Mouse (Mus musculus) liver, embryonic 13.5 days (tissue): ENCODE measurements around the gene Fdx1l. TPM values are rescaled to one million over a fixed set of nuclear protein-coding genes. Genes with fewer than 3 reads are reported as not detected.

Experiments used
- ATAC-seq: fragments of 200-750 bp; cut with Nextera tagmentation; 2 replicates; pipeline ENCODE4 v1.8.0; 2017; ENCODE audit warnings: low read depth, mild to moderate bottlenecking, moderate number of reproducible peaks, moderate library complexity
- DNase-seq: peaks from one replicate; pipeline ENCODE4 v3.0.0; 2022
- H3K27ac ChIP-seq: fragments of 300-500 bp; sonication (generic); 2 replicates; pipeline ENCODE4 v1.5.1; 2015; ENCODE audit warnings: moderate library complexity, mild to moderate bottlenecking, inconsistent platforms
- H3K27me3 ChIP-seq: fragments of 300-500 bp; sonication (generic); 2 replicates; pipeline ENCODE4 v1.6.1; 2015; ENCODE audit warnings: mild to moderate bottlenecking, inconsistent platforms
- H3K36me3 ChIP-seq: fragments of 300-500 bp; sonication (generic); 2 replicates; pipeline ENCODE4 v1.6.1; 2015; ENCODE audit warnings: mild to moderate bottlenecking, inconsistent platforms
- H3K4me1 ChIP-seq: fragments of 300-500 bp; sonication (generic); replicated peaks from 2 replicates; pipeline ENCODE4 v1.6.1; 2015; ENCODE audit warnings: inconsistent platforms
- H3K4me2 ChIP-seq: fragments of 300-500 bp; sonication (generic); 2 replicates; pipeline ENCODE4 v1.6.1; 2015; ENCODE audit warnings: inconsistent platforms, mild to moderate bottlenecking, moderate library complexity
- H3K4me3 ChIP-seq: fragments of 300-500 bp; sonication (generic); replicated peaks from 2 replicates; pipeline ENCODE4 v1.5.1; 2015; ENCODE audit warnings: mild to moderate bottlenecking, inconsistent platforms
- H3K9ac ChIP-seq: fragments of 300-500 bp; sonication (generic); 2 replicates; pipeline ENCODE4 v1.6.1; 2015; ENCODE audit warnings: mild to moderate bottlenecking, inconsistent platforms
- H3K9me3 ChIP-seq: fragments of 300-500 bp; sonication (generic); replicated peaks from 2 replicates; pipeline ENCODE4 v1.6.1; 2016; ENCODE audit warnings: inconsistent platforms
- WGBS: fragments of 180-500 bp; shearing (Covaris S2); methylation state at CpG from one replicate; pipeline ENCODE4 v1.1.7; 2015; ENCODE audit not compliant: insufficient replicate concordance; 5-methylcytosine and 5-hydroxymethylcytosine counted together
- polyA plus RNA-seq: library from polyadenylated mRNA; unstranded; fragments of >200 nt; fragmentation: Nextera tagmentation; extraction: Ambion mirVana; gene quantifications from 2 replicates; pipeline ENCODE4 v1.2.1, GENCODE M21; 2015

Gene Fdx1l
- polyA plus RNA-seq, 1 experiment from 2014 or later = 41.0 TPM

DNA sequence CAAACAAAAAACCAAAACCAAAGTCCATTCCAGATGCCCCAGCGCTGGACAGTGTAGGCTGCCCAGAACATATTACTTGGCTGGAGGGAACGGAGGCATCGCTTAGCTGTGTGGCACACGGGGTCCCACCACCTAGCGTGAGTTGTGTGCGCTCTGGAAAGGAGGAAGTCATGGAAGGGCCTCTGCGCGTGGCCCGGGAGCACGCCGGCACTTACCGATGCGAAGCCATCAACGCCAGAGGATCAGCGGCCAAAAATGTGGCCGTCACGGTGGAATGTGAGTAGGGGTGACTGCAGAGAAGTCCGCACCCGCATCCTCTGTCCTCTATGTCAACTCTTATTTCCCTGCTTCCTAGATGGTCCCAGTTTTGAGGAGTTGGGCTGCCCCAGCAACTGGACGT, 37.3 kb downstream of the Fdx1l start:
- ATAC-seq (no peak), DNase-seq (no peak)
- Histone ChIP-seq H3K4me3 (0 out of 2 replicates have a peak overlapping the region, but pooled peaks have one; percentile 8), H3K27me3 (peaks cover 80% of the 10 kb centered on the region), H3K4me2 (no peak overlapping the region), H3K27ac (no peak overlapping the region), H3K9ac (no peak overlapping the region), H3K36me3 (no peaks in the 10 kb centered on the region), H3K4me1 (peaks cover 86% of the 10 kb centered on the region), H3K9me3 (no peaks in the 10 kb centered on the region)
- WGBS = 9% methylated on average over 20 of the region's 20 CpGs

DNA sequence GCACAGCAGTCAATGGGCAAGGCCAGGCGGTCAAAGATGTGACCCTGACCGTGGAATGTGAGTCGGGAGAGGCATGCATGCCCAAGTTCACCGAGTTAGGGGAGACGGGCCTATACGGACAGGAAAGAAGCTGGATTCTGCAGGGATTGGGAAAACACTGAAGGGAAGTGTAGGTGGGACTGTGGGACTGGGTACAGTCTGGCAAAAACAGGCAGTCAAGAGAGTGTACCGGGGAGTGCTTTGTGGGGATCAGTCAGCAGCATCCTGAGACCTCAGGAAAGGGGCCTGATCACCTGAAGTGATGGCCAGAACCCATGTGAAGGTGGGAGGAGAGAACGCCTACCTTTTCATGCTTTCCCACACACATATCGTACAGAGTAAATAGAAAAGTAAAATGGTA, 37.8 kb downstream of the Fdx1l start:
- Histone ChIP-seq H3K4me3 (no peak overlapping the region), H3K27ac (no peak overlapping the region), H3K4me2 (no peak overlapping the region), H3K9me3 (no peaks in the 10 kb centered on the region), H3K9ac (no peak overlapping the region), H3K4me1 (peaks cover 85% of the 10 kb centered on the region), H3K36me3 (no peaks in the 10 kb centered on the region), H3K27me3 (peaks cover 80% of the 10 kb centered on the region)
- DNase-seq (no peak), ATAC-seq (no peak)
- WGBS = 32% methylated on average over 9 of the region's 9 CpGs

DNA sequence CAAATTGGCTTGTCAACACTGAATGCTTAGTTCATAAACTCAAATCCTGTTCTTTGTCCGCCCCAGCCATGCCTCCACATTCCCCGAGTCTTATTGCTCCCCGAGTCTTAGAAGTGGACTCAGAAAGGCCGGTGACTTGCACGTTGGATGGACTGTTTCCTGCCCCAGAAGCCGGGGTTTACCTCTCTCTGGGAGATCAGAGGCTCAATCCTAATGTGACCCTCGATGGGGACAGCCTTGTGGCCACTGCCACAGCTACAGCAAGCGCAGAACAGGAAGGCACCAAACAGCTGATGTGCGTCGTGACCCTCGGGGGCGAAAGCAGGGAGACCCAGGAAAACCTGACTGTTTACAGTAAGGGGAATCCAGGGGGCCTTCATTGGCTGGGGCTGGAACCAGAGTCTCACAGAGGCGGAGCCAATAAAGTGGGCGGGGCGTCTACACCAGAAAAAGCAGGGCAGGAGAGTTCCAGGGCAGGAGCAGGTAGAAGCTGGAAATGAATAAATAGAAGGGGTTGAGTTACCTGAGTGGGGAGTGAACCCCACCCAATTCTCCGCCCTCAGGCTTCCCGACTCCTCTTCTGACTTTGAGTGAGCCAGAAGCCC, 38.8 kb downstream of the Fdx1l start:
- Histone ChIP-seq H3K4me2 (no peak overlapping the region), H3K9ac (no peak overlapping the region), H3K27me3 (peaks cover 79% of the 10 kb centered on the region), H3K4me3 (no peak overlapping the region), H3K27ac (no peak overlapping the region), H3K4me1 (peaks cover 83% of the 10 kb centered on the region), H3K36me3 (no peaks in the 10 kb centered on the region), H3K9me3 (no peaks in the 10 kb centered on the region)
- no peak for ATAC-seq
- WGBS = 6% methylated on average over 17 of the region's 17 CpGs
- DNase-seq = no peak

DNA sequence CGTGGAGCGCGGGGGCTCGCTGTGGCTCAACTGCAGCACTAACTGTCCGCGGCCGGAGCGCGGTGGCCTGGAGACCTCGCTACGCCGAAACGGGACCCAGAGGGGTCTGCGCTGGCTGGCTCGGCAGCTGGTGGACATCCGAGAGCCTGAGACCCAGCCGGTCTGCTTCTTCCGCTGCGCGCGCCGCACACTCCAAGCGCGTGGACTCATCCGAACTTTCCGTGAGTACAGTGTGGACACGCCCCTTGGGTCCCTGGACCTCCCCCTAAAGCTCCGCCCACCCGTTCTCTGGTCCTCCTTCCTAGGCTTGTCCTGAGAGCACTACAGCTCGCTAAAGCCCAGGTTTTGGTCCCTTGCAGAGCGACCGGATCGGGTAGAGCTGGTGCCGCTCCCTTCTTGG, 40.3 kb downstream of the Fdx1l start:
- peaks cover 66% of the 10 kb centered on the region for H3K27me3 ChIP-seq
- ATAC-seq = peak; percentile 49
- WGBS = under 1% methylated on average over 34 of the region's 34 CpGs
- peak overlapping the region; percentile 75 for H3K4me3 ChIP-seq
- H3K4me2 ChIP-seq = peak overlapping the region; percentile 99
- H3K9ac ChIP-seq = peak overlapping the region; percentile 75
- H3K27ac ChIP-seq = no peak overlapping the region
- H3K4me1 ChIP-seq = peaks cover 83% of the 10 kb centered on the region
- peak; percentile 88 for DNase-seq
- H3K36me3 ChIP-seq = no peaks in the 10 kb centered on the region
- no peaks in the 10 kb centered on the region for H3K9me3 ChIP-seq

DNA sequence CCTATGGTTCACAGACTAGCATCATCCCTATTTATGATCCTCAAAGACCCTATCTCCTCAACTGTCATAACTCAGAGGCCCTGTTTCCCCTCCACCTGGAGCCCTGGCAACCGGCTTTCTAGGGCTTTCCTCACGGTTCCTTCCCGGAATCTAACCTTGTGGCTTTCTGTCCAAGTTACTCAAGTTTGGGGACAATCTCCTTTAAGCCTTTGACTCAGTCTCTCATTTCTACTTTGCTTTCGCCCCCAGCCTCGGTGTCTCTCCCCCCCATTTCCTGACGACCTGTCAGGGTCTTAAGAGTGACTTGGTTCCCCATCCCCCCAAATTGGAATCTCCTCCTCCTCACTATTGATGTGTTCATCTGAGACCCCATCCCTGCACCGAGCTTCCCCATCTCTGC, 40.9 kb downstream of the Fdx1l start:
- no peak overlapping the region for H3K27ac ChIP-seq
- DNase-seq = no peak
- peak overlapping the region; percentile 75 for H3K9ac ChIP-seq
- 4% methylated on average over 7 of the region's 7 CpGs for WGBS
- peaks cover 60% of the 10 kb centered on the region for H3K27me3 ChIP-seq
- peaks cover 6% of the 10 kb centered on the region; the same call in 1 of the 2 replicates for H3K36me3 ChIP-seq
- peak overlapping the region; percentile 75 for H3K4me3 ChIP-seq
- peak overlapping the region; percentile 99 for H3K4me2 ChIP-seq
- no peaks in the 10 kb centered on the region for H3K9me3 ChIP-seq
- no peak for ATAC-seq
- H3K4me1 ChIP-seq = peaks cover 86% of the 10 kb centered on the region

DNA sequence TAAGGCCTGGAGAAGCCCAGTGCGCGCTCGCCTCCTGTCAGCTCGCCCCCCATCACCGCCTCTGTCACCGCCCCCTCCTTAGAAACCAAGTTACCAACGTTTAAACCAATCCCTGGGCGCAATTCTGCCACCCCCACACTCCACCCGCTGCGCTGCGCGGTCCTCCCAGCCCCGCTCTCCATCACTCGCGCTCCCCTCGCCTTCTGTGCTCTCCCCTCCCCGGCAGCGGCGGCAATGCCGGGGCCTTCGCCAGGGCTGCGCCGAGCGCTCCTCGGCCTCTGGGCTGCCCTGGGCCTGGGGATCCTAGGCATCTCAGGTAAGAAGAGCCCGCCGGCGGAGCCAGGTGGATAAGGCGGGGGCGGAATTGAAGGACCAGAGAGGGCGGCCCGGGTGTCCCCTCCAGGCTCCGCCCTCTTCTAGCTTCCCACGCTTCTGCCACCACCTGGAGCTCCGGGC, 41.5 kb downstream of the Fdx1l start, which contains the start of gene Icam5:
TSS of gene Icam5 (plus strand) at position 178 of the 456 bp plus-strand sequence.
- Histone ChIP-seq H3K4me1 (peaks cover 86% of the 10 kb centered on the region), H3K36me3 (peaks cover 11% of the 10 kb centered on the region; the same call in 1 of the 2 replicates), H3K27ac (peak within 1 kb of the TSS; percentile 94), H3K9ac (peak within 1 kb of the TSS; percentile 75), H3K9me3 (no peaks in the 10 kb centered on the region), H3K27me3 (peaks cover 54% of the 10 kb centered on the region), H3K4me3 (peak within 1 kb of the TSS; percentile 75), H3K4me2 (peak within 1 kb of the TSS; percentile 99)
- under 1% methylated on average over 35 of the region's 35 CpGs for WGBS
- ATAC-seq (no peak), DNase-seq (no peak)

DNA sequence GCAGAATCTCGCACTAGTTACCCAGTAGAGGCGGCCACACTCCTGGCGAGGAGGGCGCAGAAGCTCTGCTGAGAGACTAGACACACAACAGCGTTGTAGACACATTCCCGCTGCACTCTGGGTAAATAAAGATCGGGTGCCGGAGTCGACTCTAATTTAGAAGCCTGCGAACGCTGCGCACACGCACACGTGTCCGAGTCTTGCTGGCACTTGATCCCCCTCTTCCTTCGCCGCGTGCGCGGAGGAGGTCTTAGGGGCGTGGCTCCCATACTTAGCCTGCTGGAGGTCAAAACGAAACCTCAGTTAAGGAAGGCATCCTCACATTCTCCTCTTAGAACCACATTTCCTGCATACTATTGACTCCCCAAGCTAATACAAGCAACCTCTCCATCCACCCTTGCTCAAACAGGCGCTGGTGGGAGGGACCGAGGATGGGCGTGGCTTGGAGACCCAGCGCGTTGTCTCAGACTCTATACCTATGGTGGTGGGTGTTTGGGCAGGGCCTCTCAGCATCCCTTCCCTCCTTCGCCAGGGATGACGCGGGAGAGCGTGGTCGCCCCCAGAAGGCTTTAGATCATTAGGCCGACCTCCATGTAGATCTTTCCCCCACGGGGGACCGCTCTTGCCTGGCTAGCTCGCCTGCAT, 42.0 kb downstream of the Fdx1l start:
- H3K36me3 ChIP-seq = peaks cover 11% of the 10 kb centered on the region; the same call in 1 of the 2 replicates
- peak overlapping the region; percentile 75 for H3K4me3 ChIP-seq
- DNase-seq (peak; percentile 60), ATAC-seq (no peak)
- peaks cover 86% of the 10 kb centered on the region for H3K4me1 ChIP-seq
- H3K27me3 ChIP-seq = peaks cover 48% of the 10 kb centered on the region
- H3K9ac ChIP-seq = peak overlapping the region; percentile 75
- H3K4me2 ChIP-seq = peak overlapping the region; percentile 99
- peak overlapping the region; percentile 94 for H3K27ac ChIP-seq
- no peaks in the 10 kb centered on the region for H3K9me3 ChIP-seq
- WGBS = under 1% methylated on average over 36 of the region's 36 CpGs

DNA sequence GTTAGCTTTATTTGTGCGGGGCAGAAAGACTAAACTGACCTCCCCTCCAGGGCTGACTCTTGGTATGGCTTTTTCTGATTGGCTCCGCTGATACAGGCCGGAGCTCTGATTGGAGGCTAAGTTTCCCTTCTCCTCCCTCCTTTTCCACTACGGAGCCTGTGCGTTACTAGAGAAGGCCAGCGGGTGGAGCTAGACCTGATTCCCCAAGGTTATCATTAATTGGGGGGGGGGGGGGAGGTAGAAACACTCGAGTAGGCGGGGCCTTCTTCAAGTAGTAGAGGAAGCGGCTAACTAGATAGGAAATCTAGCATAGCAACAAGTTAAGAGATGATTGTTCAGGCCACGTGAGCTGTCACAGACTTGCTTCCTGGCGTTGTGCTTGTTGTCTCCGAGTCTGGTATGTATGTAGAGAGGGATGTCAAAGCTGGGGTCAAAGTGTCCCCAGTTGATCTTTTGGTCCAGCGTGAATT, 42.6 kb downstream of the Fdx1l start:
- peak; percentile 68 for ATAC-seq
- H3K9me3 ChIP-seq = no peaks in the 10 kb centered on the region
- WGBS = 1% methylated on average over 13 of the region's 13 CpGs
- H3K36me3 ChIP-seq = peaks cover 14% of the 10 kb centered on the region; the same call in 1 of the 2 replicates
- H3K4me2 ChIP-seq = peak overlapping the region; percentile 99
- H3K4me1 ChIP-seq = peaks cover 84% of the 10 kb centered on the region
- peaks cover 43% of the 10 kb centered on the region for H3K27me3 ChIP-seq
- peak overlapping the region; percentile 98 for H3K27ac ChIP-seq
- peak overlapping the region; percentile 75 for H3K4me3 ChIP-seq
- peak overlapping the region; percentile 94 for H3K9ac ChIP-seq
- peak; percentile 86 for DNase-seq

DNA sequence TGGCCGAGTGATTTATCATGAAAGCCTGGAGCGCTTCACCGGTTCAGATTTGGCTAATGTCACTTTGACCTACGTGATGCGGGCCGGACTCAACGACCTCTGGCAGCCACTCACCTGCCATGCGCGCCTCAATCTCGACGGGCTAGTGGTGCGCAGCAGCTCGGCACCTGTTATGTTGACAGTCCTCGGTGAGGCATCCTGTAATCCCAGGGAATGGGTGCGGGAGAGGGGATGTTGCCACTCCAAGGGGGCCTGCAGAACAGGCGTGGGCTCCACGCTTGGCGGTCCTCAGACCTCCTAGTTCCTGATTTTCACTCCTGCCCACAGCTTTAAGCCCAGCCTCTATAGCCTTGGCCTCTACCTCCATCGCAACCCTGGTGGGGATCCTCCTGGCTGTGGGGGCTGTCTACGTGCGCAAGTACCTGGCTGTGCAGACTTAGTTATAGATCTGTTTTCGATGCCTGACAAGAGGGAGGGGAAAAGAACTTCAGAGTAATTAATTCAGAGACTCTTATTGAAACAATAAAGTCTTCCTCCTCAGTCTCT, 43.3 kb downstream of the Fdx1l start:
- H3K9ac ChIP-seq = peak overlapping the region; percentile 94
- 11% methylated on average over 22 of the region's 22 CpGs for WGBS
- H3K4me2 ChIP-seq = peak overlapping the region; percentile 99
- DNase-seq (no peak), ATAC-seq (no peak; the same call in 1 of the 2 replicates)
- H3K27ac ChIP-seq = peak overlapping the region; percentile 98
- peaks cover 36% of the 10 kb centered on the region for H3K27me3 ChIP-seq
- peak overlapping the region; percentile 75 for H3K4me3 ChIP-seq
- peaks cover 18% of the 10 kb centered on the region; the same call in 1 of the 2 replicates for H3K36me3 ChIP-seq
- H3K9me3 ChIP-seq = no peaks in the 10 kb centered on the region
- peaks cover 80% of the 10 kb centered on the region for H3K4me1 ChIP-seq

DNA sequence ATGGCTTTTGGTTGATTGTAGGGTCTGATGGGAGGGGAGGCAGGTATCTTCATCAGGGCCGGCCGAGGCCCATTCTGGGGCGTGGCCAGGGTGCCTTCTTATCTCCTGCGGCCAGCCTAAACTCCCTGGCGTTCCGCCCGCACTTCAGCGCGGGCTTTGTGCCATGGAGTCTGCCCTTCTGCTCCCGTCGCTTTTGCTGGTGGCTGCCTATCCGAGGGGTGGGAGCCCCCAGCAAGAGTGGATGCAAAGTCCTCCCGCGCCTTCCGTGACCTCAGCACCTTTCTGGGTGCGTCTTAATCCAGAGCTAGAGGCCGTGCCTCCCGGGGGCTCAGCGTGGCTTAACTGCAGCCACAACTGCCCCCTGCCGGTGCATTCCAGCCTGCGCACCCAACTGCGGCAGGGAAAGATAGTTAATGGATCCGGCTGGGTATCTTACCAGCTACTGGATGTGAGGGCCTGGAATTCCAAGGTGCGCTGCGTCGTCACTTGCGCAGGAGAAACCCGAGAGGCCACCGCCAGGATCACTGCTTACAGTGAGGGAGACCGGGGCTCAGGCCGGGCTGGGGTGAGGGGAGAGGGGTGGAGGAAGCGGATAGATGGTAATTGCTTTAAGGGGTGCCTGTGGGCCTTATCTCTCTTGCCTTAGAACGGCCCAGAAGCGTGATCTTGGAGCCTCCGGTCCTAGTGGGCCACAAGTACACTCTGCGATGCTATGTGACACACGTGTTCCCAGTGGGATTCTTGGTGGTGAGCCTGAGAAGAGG, 43.9 kb downstream of the Fdx1l start, which contains the start of gene Icam4:
TSS of gene Icam4 (plus strand) at position 83 of the 764 bp plus-strand sequence.
- Histone ChIP-seq H3K27me3 (peaks cover 30% of the 10 kb centered on the region), H3K36me3 (peaks cover 18% of the 10 kb centered on the region; the same call in 1 of the 2 replicates), H3K9me3 (no peaks in the 10 kb centered on the region), H3K4me3 (peak within 1 kb of the TSS; percentile 75), H3K9ac (peak within 1 kb of the TSS; percentile 94), H3K4me2 (peak within 1 kb of the TSS; percentile 99), H3K4me1 (peaks cover 74% of the 10 kb centered on the region), H3K27ac (peak within 1 kb of the TSS; percentile 98)
- DNase-seq (peak; percentile 85), ATAC-seq (peak; percentile 82)
- WGBS = under 1% methylated on average over 37 of the region's 37 CpGs
